Mouse (Mus musculus): ENCODE results near the gene Plcg2. TPM values are rescaled to one million over a fixed set of nuclear protein-coding genes. Genes with fewer than 3 reads are reported as not detected.

Gene Plcg2
- total and polyA plus RNA-seq, 2 experiments from 2014 or later, result 1.1 to 1.8 TPM

DNA sequence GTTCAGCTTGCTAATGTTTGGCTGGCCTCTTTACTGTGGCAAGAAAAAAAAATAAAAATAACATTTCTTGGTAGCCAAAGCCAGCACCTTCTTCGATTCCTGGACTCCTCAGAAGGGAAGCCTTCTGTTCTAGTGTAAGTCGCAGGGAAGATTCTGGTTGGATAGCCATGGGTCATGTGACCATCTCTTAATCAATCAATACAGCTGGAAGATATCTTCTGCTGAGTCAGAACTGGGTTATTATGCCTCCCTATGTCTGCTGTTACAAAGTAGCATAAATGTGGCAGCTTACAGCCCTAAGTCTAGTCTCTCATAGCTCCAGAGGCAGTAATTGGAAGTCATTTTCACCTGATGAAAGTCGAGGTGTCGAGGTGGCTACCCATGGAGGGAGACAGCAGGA is 180.6 kb downstream of the Plcg2 start:
- Histone ChIP-seq H3K4me2 (ENCODE audit: low read depth) (no peak overlapping the region), H3K36me3 (ENCODE audit: insufficient read depth) (no peaks in the 10 kb centered on the region), H3K4me3 (ENCODE audit: low read depth, low read length) (no peak overlapping the region), H3K27me3 (ENCODE audit: insufficient read depth, low read length) (no peaks in the 10 kb centered on the region), H3K9ac (no peak overlapping the region), H3K27ac (ENCODE audit: low read depth, low read length) (no peak overlapping the region), H3K4me1 (ENCODE audit: insufficient read depth) (no peaks in the 10 kb centered on the region), H3K9me3 (ENCODE audit: low read length) (no peaks in the 10 kb centered on the region)
- DNase-seq (no peak), ATAC-seq (no peak)
- TF ChIP-seq CTCF (IDR thresholded peaks at IDR 0.05; ENCODE audit: low read depth), result no peak
- WGBS, result 79% methylated on average over 4 of the region's 4 CpGs

DNA sequence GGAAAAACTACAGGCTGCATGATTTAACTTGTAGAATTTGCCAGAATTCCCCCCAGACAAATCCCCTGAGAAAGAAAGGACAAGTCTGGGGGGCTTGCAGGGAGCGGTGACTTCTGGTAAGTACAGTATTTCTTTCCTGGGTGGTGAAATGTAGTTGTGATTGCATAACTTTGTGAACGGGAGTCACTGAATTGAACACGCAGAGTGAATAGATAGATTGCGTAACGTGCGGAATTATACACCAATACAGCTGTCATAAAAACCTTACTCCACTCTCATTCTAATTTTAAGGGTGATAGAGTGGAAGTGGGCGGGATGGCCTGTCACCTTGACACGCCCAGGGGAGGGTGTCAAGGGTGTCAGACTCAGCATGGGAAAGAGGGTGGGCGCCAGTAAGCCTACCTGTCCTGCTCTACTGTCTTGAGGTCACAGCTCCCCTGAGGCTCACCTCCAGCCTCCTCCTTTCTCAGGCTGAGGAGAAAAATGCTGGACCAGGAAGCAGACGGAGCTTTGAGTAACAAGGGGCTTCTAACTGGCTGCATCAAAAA is 185.9 kb downstream of the Plcg2 start:
- H3K27ac ChIP-seq (ENCODE audit: low read depth, low read length), result no peak overlapping the region
- no peak for TF ChIP-seq CTCF (IDR thresholded peaks at IDR 0.05; ENCODE audit: low read depth)
- H3K4me3 ChIP-seq (ENCODE audit: low read depth, low read length), result no peak overlapping the region
- ATAC-seq, result no peak
- DNase-seq, result no peak
- 84% methylated on average over 10 of the region's 10 CpGs for WGBS
- no peak overlapping the region for H3K9ac ChIP-seq
- H3K9me3 ChIP-seq (ENCODE audit: low read length), result no peaks in the 10 kb centered on the region
- no peaks in the 10 kb centered on the region for H3K4me1 ChIP-seq (ENCODE audit: insufficient read depth)
- H3K4me2 ChIP-seq (ENCODE audit: low read depth), result no peak overlapping the region
- H3K36me3 ChIP-seq (ENCODE audit: insufficient read depth), result no peaks in the 10 kb centered on the region
- H3K27me3 ChIP-seq (ENCODE audit: insufficient read depth, low read length), result no peaks in the 10 kb centered on the region

DNA sequence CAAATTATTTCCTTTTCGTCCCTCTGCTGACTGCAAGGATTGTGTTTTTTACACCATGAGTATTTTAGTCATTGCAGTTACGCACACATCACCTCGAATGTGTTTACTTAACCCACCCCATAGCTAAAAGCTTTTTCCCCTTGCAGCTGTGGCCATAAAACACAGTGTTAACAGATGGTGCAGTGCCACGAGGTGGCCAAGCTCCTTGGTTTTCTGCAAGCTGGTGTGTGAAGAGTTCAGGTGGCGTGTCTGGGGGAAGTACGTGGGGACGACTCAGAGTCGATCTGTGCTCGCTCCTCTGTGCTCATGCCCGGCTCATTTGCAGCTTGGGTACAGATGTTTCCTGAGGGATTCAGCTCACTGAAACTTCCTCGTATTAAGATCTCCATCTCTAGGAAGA is 186.4 kb downstream of the Plcg2 start:
- Histone ChIP-seq H3K36me3 (ENCODE audit: insufficient read depth) (no peaks in the 10 kb centered on the region), H3K27ac (ENCODE audit: low read depth, low read length) (no peak overlapping the region), H3K4me2 (ENCODE audit: low read depth) (no peak overlapping the region), H3K9ac (no peak overlapping the region), H3K4me3 (ENCODE audit: low read depth, low read length) (no peak overlapping the region), H3K4me1 (ENCODE audit: insufficient read depth) (no peaks in the 10 kb centered on the region), H3K9me3 (ENCODE audit: low read length) (no peaks in the 10 kb centered on the region), H3K27me3 (ENCODE audit: insufficient read depth, low read length) (no peaks in the 10 kb centered on the region)
- DNase-seq (no peak), ATAC-seq (no peak)
- no peak for TF ChIP-seq CTCF (IDR thresholded peaks at IDR 0.05; ENCODE audit: low read depth)
- 76% methylated on average over 11 of the region's 11 CpGs for WGBS

Small RNA genes within 50 kb of the gene (microRNA-seq; reads per million reads assigned to microRNA genes)
- gene Gm27361 (0 reads per million in 2 experiments), gene Mir7077 (0.12 to 0.39 reads per million in 2 experiments), gene Mir7078 (0 to 0.24 reads per million in 2 experiments)

Other genes with a start within 250 kb of the Plcg2 start
- gene Cmip, start 241.2 kb upstream of the Plcg2 start, total RNA-seq (2014; rRNA removed), result 139 and 204 TPM in 2 replicates
- gene Cmip, start 241.2 kb upstream of the Plcg2 start, polyA plus RNA-seq (2015; fragmentation: Nextera tagmentation; extraction: Ambion mirVana), result 126 and 192 TPM in 2 replicates
- 3.5 and 6.9 TPM in 2 replicates for gene Sdr42e1, start 175.4 kb downstream of the Plcg2 start, total RNA-seq (2014; rRNA removed)
- 1.9 and 2.8 TPM in 2 replicates for gene Sdr42e1, start 175.4 kb downstream of the Plcg2 start, polyA plus RNA-seq (2015; fragmentation: Nextera tagmentation; extraction: Ambion mirVana)
- not detected in 2 replicates for gene Hsd17b2, start 203.6 kb downstream of the Plcg2 start, total RNA-seq (2014; rRNA removed)
- gene Hsd17b2, start 203.6 kb downstream of the Plcg2 start, polyA plus RNA-seq (2015; fragmentation: Nextera tagmentation; extraction: Ambion mirVana), result 0.14 TPM in 1 of 2 replicates, not detected in the other

Data from forebrain, postnatal 0 days (tissue).